Mouse (Mus musculus) neutrophil, adult 83 days (primary cell): Measurements from ENCODE around the gene Sirt5. TPM values are rescaled to one million over a fixed set of nuclear protein-coding genes. Genes with fewer than 3 reads are reported as not detected.

Experiments
- total RNA-seq, 2 experiments: library from RNA; stranded (reverse); gene quantifications; one replicate each; pipeline ENCODE4 v1.2.4; 2023

Sirt5 gene
- 1 to 10 TPM; 4.1 to 5.2 TPM for total RNA-seq

DNA sequence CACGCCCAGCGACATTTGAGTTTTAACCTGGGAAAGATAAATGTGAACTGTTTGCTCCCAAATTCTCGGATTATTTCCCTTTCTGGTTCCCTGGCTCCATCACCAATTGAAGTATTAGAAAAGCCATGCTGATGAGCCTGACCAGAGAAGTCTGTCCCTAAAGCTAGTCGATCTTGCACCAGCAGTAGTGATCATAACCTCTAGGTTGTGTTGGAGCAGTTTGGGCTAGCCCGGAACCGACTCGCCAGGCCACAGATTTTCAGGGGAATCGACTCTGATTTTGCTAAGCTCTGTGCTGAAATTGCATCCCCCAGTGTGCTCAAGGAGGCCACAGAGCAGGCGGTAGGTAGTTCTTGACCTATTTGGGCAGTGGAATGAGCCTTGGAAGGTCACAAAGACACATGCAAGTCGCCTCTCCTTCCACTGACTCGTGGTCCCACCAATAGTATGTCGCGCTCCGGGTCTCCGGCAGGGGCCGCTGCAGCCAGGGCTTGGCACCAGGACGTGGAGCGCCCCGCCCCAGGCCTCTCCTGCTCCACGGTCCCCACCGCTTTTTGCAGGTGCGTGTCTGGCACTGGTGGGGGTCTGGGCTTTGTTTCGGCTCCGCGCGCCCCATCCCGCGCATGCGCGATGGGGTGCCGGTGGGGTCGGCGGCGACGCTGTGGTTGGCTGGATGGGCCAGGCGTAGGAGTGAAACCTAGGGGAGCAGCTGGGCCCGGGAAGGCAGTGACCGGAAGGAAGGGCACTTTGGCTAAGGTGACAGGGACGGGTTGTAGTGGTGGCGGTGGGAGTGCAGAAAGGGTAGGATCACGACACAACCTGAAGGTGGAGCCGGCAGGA, at the start of gene Sirt5:
Gene Sirt5, plus strand, starts transcription at position 512 of the 840 bp plus-strand sequence.

DNA sequence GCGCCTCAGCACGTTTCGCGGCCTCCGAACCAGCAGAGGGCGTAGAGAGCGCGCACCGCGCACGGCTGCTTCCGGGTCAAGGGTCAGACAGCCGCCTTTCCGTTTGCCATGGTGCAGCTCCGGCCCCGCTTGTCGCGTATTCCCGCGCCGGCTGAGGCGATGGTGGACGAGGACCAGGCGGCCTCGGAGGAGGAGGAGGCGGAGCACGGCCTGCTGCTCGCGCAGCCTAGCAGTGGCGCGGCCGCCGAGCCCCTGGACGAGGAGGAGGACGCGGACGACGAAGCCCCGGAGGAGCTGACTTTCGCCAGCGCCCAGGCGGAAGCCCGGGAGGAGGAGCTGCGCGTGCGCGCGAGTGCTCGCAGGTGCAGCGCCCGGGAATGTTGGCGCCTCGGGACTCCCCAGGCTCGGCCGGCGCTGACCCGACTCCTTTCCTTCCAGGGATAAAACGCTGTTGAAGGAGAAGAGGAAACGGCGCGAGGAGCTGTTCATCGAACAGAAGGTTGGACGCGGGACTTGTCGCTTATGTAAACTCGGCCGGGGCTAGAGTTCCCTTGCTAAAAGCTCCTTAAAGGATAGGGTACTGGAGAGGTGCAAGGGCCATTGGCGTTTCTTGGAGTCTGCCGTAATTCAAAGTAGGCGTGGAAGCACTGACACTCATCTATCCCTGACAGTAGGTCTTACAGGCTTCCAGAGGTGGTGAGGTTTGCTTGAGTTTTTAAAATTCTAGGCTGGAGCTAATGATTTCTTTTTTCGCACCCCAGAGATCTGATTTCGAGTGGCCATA, 33.2 kb downstream of the Sirt5 start, which contains the start of gene Nol7:
Gene Nol7, plus strand, starts transcription at position 94 of the 784 bp plus-strand sequence.

Other genes starting within 250 kb of the Sirt5 start
- 1 to 10 TPM; 7.2 to 7.4 TPM for gene Tbc1d7, start 194.0 kb upstream of the Sirt5 start, total RNA-seq
- gene Gfod1, start 61.3 kb upstream of the Sirt5 start, total RNA-seq = 10 to 100 TPM; 27.9 to 39.1 TPM
- 10 to 100 TPM; 68.0 to 75.6 TPM for gene Nol7, start 32.9 kb downstream of the Sirt5 start, total RNA-seq
- 100 to 1,000 TPM in 1 of 2 experiments, 10 to 100 TPM in 1; 91.3 to 105 TPM for gene Ranbp9, start 115.8 kb downstream of the Sirt5 start, total RNA-seq
- gene Mcur1, start 194.7 kb downstream of the Sirt5 start, total RNA-seq = 10 to 100 TPM; 14.3 to 14.7 TPM